Mouse (Mus musculus): ENCODE data around the gene Surf1.

GRCm38 (mm10) chr2:26957488-26957859, 41.1 kb upstream of the Surf1 start:
- no peak for TF ChIP-seq CTCF (IDR thresholded peaks at IDR 0.05)
- no peak for TF ChIP-seq POLR2A (IDR thresholded peaks at IDR 0.05; ENCODE audit: insufficient read depth, low read depth, low read length)

All from heart, adult 2 months (tissue).